Mouse (Mus musculus): ENCODE data around the gene Tmem234. TPM values are rescaled to one million over a fixed set of nuclear protein-coding genes. Genes with fewer than 3 reads are reported as not detected.

The Tmem234 gene
- polyA plus RNA-seq, 1 experiment from 2014 or later, result 188 TPM

Small RNA genes lying within 50 kb of the gene (microRNA-seq; reads per million reads assigned to microRNA genes)
- gene Mir8119 (ENCODE audit: insufficient number of aligned reads), result not detected

Other genes with a start within 250 kb of the Tmem234 start
- 8.3 TPM in 2 replicates for gene Zbtb8a, start 222.6 kb upstream of the Tmem234 start, polyA plus RNA-seq (2014; fragmentation: Nextera tagmentation; extraction: Ambion mirVana)
- 1.6 and 1.8 TPM in 2 replicates for gene Zbtb8b, start 159.8 kb upstream of the Tmem234 start, polyA plus RNA-seq (2014; fragmentation: Nextera tagmentation; extraction: Ambion mirVana)
- gene Bsdc1, start 139.1 kb upstream of the Tmem234 start, polyA plus RNA-seq (2014; fragmentation: Nextera tagmentation; extraction: Ambion mirVana), result 24.9 and 25.3 TPM in 2 replicates
- gene Tssk3, start 109.6 kb upstream of the Tmem234 start, polyA plus RNA-seq (2014; fragmentation: Nextera tagmentation; extraction: Ambion mirVana), result not detected in 2 replicates
- gene Fam229a, start 109.5 kb upstream of the Tmem234 start, polyA plus RNA-seq (2014; fragmentation: Nextera tagmentation; extraction: Ambion mirVana), result not detected in 2 replicates
- gene Marcksl1, start 87.1 kb upstream of the Tmem234 start, polyA plus RNA-seq (2014; fragmentation: Nextera tagmentation; extraction: Ambion mirVana), result 1,728 and 1,922 TPM in 2 replicates
- gene Hdac1, start 58.0 kb upstream of the Tmem234 start, polyA plus RNA-seq (2014; fragmentation: Nextera tagmentation; extraction: Ambion mirVana), result 262 and 282 TPM in 2 replicates
- gene Lck, start 27.0 kb upstream of the Tmem234 start, polyA plus RNA-seq (2014; fragmentation: Nextera tagmentation; extraction: Ambion mirVana), result 11.5 and 13.8 TPM in 2 replicates
- 0.71 and 1.1 TPM in 2 replicates for gene Fam167b, start 22.1 kb upstream of the Tmem234 start, polyA plus RNA-seq (2014; fragmentation: Nextera tagmentation; extraction: Ambion mirVana)
- 251 and 272 TPM in 2 replicates for gene Eif3i, start within 50 bp of the Tmem234 start, polyA plus RNA-seq (2014; fragmentation: Nextera tagmentation; extraction: Ambion mirVana)
- 2.5 and 2.6 TPM in 2 replicates for gene Dcdc2b, start 13.6 kb downstream of the Tmem234 start, polyA plus RNA-seq (2014; fragmentation: Nextera tagmentation; extraction: Ambion mirVana)
- 25.4 and 27.2 TPM in 2 replicates for gene Iqcc, start 18.4 kb downstream of the Tmem234 start, polyA plus RNA-seq (2014; fragmentation: Nextera tagmentation; extraction: Ambion mirVana)
- 57.6 and 66.1 TPM in 2 replicates for gene Ccdc28b, start 23.3 kb downstream of the Tmem234 start, polyA plus RNA-seq (2014; fragmentation: Nextera tagmentation; extraction: Ambion mirVana)
- 109 and 115 TPM in 2 replicates for gene Txlna, start 40.4 kb downstream of the Tmem234 start, polyA plus RNA-seq (2014; fragmentation: Nextera tagmentation; extraction: Ambion mirVana)
- 12.0 and 13.9 TPM in 2 replicates for gene Kpna6, start 72.1 kb downstream of the Tmem234 start, polyA plus RNA-seq (2014; fragmentation: Nextera tagmentation; extraction: Ambion mirVana)
- 50.0 and 53.2 TPM in 2 replicates for gene Tmem39b, start 96.2 kb downstream of the Tmem234 start, polyA plus RNA-seq (2014; fragmentation: Nextera tagmentation; extraction: Ambion mirVana)
- gene Khdrbs1, start 141.6 kb downstream of the Tmem234 start, polyA plus RNA-seq (2014; fragmentation: Nextera tagmentation; extraction: Ambion mirVana), result 183 and 185 TPM in 2 replicates
- 355 and 395 TPM in 2 replicates for gene Ptp4a2, start 210.6 kb downstream of the Tmem234 start, polyA plus RNA-seq (2014; fragmentation: Nextera tagmentation; extraction: Ambion mirVana)

Measured in forebrain, embryonic 11.5 days (tissue).